Mouse (Mus musculus) testis, postnatal 10 days (tissue): ENCODE results near the gene Usp46.
"Not testable (repeated sequence)": the region's sequence is repeated elsewhere in the genome, so short reads cannot be mapped to it uniquely, and the experiment has no call there.

Source experiments
- DNase-seq: peaks from one replicate; pipeline ENCODE4 v3.0.0; 2021; ENCODE audit warnings: low spot score

Gene Usp46

GRCm38 (mm10) chr5:74020506-74020905 lies 47.7 kb downstream of the Usp46 start:
- no peak for DNase-seq

GRCm38 (mm10) chr5:74018870-74019565 lies 49.2 kb downstream of the Usp46 start:
- DNase-seq = no peak

GRCm38 (mm10) chr5:74017488-74017887 lies 50.7 kb downstream of the Usp46 start:
- DNase-seq = no peak

- no peak for DNase-seq
Measured at GRCm38 (mm10) chr5:74011629-74012028, 56.6 kb downstream of the Usp46 start.

- DNase-seq = no peak
Measured at GRCm38 (mm10) chr5:74007492-74008070, 60.6 kb downstream of the Usp46 start.

GRCm38 (mm10) chr5:74005936-74006335 lies 62.3 kb downstream of the Usp46 start:
- no peak for DNase-seq

GRCm38 (mm10) chr5:74001743-74002142 lies 66.5 kb downstream of the Usp46 start:
- no peak for DNase-seq

- no peak for DNase-seq
Measured at GRCm38 (mm10) chr5:73998966-73999365, 69.3 kb downstream of the Usp46 start.

GRCm38 (mm10) chr5:73994850-73995249 lies 73.4 kb downstream of the Usp46 start:
- DNase-seq = no peak

GRCm38 (mm10) chr5:73993538-73993937 lies 74.7 kb downstream of the Usp46 start:
- DNase-seq = no peak

GRCm38 (mm10) chr5:73992321-73992720 lies 75.9 kb downstream of the Usp46 start:
- DNase-seq = no peak

GRCm38 (mm10) chr5:73989532-73989931 lies 78.7 kb downstream of the Usp46 start:
- peak; percentile 10 for DNase-seq

- peak; percentile 33 for DNase-seq
Measured at GRCm38 (mm10) chr5:73987777-73988560, 80.3 kb downstream of the Usp46 start.

GRCm38 (mm10) chr5:73977426-73977825 lies 90.8 kb downstream of the Usp46 start:
- peak; percentile 10 for DNase-seq

GRCm38 (mm10) chr5:73971701-73972100 lies 96.5 kb downstream of the Usp46 start:
- peak; percentile 10 for DNase-seq

GRCm38 (mm10) chr5:73970024-73970628 lies 98.1 kb downstream of the Usp46 start:
- DNase-seq = peak; percentile 57

GRCm38 (mm10) chr5:73969338-73969737 lies 98.9 kb downstream of the Usp46 start:
- peak; percentile 1 for DNase-seq

- no peak for DNase-seq
Measured at GRCm38 (mm10) chr5:73959779-73960178, 108.5 kb downstream of the Usp46 start.

- not testable (repeated sequence) for DNase-seq
Measured at GRCm38 (mm10) chr5:73958614-73959013, 109.6 kb downstream of the Usp46 start.

- DNase-seq = no peak
Measured at GRCm38 (mm10) chr5:73958096-73958495, 110.1 kb downstream of the Usp46 start.

- no peak for DNase-seq
Measured at GRCm38 (mm10) chr5:73955691-73956090, 112.5 kb downstream of the Usp46 start.

GRCm38 (mm10) chr5:73955005-73955404 lies 113.2 kb downstream of the Usp46 start:
- no peak for DNase-seq
